Mouse (Mus musculus) MEL (cell line): Measurements from ENCODE around the gene E130308A19Rik.

Experiments used
- MAX ChIP-seq: IDR thresholded peaks from 2 replicates; pipeline ENCODE4 v1.6.1; 2011; ENCODE audit warnings: low read length, improper control_type of control experiment
- POLR2A ChIP-seq, 2 experiments: IDR thresholded peaks; 2 replicates each; pipeline ENCODE4 v1.6.1; 2011 to 2012; ENCODE audit warnings: low read length in 2 of 2, mild to moderate bottlenecking in 2 of 2, control low read depth in 1 of 2, improper control_type of control experiment in 1 of 2, low read depth in 1 of 2, moderate library complexity in 1 of 2; ENCODE audit not compliant: control insufficient read depth in 1 of 2, insufficient read depth in 1 of 2, poor library complexity in 1 of 2
- ZMIZ1 ChIP-seq: IDR thresholded peaks from 2 replicates; pipeline ENCODE4 v1.6.1; 2012; ENCODE audit warnings: low read depth, mild to moderate bottlenecking, inconsistent platforms, low read length, improper control_type of control experiment, moderate library complexity

- no peak for TF ChIP-seq POLR2A (IDR thresholded peaks at IDR 0.05; ENCODE audit: control insufficient read depth in 1 of 2, insufficient read depth in 1 of 2, low read depth in 1 of 2, low read length in 2 of 2, poor library complexity in 1 of 2)
- TF ChIP-seq ZMIZ1 = no peak
- no peak for TF ChIP-seq MAX
Measured at GRCm38 (mm10) chr4:59801489-59801888, 175.5 kb downstream of the E130308A19Rik start, which contains the start of gene Inip.
